Mouse (Mus musculus) ovary, postnatal 36 days (tissue): ENCODE results near the gene Eef2kmt.
"Not testable (repeated sequence)": the region's sequence is repeated elsewhere in the genome, so short reads cannot be mapped to it uniquely, and the experiment has no call there.

Experiments used
- DNase-seq: peaks from one replicate; pipeline ENCODE4 v3.0.0; 2022; ENCODE audit warnings: low spot score, mixed read lengths

The Eef2kmt gene

DNA sequence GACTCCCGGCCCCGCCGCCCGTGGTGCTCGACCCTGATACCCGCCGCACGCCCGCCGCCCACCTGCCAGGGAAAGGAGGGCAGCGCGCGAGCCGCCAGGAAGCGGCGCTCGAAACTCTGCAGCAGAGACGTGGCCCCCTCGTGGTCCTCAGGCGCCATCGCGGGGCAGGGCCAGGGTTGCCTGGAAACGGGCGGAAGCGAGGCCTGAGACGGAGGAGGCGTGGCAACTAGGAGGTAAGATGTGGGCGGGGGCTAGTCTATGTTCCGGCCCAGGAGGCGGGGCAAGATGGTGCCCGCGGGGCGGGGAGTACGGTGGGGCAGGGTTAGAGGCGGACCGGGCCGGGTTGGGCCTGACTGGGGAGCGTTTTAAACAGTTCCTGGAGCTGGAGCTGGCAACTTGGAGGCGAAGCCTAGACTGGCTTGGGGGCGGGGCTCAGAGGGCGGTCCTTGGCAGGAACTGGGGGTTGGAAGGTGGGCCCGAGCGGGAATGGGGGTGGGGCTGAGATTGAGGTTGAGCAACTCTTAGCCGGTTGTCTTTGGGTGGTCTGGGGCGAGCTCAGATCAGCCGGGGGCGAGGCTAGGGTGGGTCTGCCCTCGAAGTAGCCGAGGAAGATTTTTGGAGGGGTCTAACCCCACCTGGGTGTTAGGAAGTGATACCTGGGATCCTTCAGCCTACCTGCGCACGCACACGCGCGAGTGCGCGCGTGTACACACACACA lies at the start of gene Eef2kmt:
TSS of gene Eef2kmt (minus strand) at position 205 of the 718 bp plus-strand sequence.
- DNase-seq: peak; percentile 99

DNA sequence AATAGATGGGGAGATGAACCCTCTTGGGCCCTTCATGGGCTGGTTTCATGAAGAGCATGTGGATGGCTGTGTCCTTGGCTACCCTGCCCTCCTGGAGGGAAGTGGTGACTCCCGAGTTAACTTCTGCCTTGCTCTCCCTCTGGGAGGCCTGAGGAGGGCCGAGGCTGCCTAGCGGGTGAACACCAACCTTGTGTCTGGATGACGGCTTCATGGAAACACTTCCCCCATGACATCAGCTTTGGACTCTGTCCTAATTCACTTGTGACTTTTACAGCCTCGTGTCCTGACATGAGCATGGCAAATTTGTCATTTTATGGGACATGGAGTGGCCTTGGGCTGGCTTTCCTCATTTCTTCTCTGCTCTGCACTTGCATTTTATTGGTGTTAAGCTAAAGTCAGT lies 39.5 kb upstream of the Eef2kmt start:
- no peak for DNase-seq

DNA sequence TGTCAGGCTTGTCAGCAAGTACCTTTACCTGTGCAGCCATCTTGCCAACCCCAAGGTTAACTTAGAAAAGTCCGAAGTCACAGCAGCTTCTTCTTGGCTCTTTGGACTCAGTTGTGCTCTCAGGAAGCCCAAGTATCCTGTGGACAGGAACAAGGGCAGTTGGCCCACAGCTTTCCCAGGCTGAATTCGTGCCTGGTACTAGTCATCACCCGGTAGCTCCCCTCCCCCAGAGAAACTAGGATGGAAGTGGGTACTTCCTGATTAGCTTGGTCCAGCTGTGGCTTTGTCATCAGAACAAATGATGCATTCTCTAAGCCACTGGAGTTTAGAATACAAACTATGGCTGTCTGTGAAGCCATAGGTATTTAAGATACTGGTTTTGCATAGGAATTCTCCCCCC lies 29.6 kb upstream of the Eef2kmt start:
- no peak for DNase-seq

DNA sequence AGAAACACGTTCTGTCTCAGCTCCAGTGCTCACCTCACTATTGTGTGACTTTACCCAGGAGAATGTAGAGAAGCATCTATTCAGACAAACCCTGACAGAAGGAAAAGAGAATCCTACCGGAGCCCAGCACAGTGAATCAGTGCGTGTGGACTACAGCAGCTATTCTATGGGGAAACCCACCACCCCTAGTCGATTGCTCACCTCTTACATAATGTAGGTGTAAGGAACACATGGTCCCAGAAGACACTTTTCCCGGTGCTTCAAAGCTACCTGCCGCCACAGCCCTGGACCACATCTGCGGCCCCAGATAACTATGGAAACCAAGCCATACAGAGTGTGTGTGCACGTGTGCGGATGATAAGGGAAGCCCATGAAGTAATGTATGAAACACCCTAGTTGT lies 26.9 kb upstream of the Eef2kmt start:
- no peak for DNase-seq

DNA sequence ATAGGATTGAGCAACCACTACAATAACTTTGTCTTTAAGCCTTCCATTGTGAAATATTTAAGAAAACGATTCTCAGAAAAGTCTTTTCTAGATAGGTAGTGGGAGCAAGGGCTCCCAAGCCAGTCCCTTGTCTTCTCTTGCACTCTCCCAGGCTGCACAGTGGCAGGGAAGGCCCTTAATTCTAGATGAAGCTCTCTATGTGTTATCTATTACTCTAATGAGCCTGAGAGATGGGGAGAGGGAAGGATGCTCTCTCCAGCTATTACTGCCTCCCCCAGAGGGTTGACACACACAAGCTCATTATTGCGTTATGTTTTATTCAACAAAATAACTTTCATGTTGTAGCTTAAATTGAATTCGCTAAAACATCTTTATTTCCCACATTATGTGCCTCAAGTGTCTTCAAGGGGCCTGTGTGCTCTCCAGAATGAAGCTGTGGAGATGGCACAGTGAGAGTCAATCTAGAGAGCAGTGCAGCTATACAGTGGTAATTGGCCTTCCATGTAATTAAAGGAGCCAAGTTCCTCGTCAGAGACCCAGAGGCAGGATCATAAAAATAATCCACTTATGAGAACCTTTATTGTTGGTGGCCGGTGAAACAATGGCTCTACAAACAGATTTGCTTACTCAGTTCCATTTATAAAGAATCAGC lies 23.9 kb upstream of the Eef2kmt start:
- DNase-seq: no peak

DNA sequence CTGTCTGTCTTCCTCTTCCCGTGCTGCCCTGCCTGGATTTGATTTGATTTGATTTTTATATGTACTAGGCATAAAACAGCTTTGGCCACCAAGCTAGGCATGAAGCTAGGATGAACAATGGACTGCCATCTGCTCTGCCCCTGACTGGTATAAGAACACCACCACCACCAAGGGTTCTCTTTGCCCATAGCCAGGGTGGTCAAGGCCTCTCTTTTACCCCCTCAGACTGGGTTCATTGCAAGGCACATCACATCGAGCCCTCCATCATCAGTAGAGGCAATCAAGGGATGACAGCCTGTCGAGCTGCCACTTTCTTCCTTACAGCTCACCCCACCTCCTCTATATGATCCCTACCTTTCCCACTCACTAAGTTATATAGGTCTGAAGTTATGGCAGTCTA lies 16.6 kb upstream of the Eef2kmt start:
- DNase-seq: no peak

DNA sequence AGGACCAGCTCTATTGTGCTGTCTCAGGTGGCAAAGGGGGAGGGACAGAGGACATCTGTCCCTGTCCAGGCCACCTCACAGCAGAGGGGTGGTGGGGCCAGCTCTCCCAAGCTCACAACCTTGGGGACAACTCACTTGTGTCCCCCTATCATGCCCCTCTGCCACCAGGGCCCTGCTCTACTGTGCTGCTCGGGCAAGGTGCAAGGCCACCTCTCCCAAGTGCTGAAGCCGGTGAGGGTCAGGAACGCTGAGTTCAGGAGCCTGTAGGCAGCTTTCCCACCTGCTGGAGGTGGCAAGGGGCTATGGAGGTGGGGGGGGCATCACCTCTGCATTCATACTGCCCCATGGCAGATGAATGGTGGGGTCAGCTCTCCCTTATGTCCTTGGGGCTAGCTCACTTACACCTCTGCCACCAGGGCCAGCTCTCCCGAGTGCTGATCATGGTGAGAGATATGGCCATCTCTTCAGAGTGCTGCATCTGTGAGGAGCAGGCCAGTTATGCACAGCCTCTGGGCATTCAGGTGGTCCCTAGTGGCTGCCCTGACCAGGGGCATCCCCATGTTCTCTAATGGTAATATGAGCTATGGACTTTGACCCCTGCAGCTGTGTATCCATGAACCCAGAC lies 15.7 kb upstream of the Eef2kmt start:
- no peak for DNase-seq

DNA sequence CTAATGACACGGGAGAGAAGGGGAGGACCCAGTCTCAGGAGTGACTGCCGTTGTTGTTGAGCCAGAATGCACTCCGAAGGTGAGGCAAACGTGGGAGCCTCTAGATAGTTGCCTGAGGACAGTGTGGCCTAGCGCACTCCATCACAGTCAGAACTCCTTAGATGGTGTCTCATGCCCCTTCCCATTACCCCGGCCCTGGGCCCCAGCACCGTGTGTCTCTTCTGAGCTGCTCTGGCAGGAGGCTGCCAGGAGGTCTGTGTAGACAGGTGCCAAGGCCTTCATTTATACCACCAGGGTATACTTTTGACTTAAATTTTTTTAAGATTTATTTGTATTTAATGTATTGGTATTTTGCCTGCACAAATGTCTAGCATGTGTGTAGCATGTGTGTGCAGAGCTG lies 8.1 kb upstream of the Eef2kmt start:
- DNase-seq: no peak

DNA sequence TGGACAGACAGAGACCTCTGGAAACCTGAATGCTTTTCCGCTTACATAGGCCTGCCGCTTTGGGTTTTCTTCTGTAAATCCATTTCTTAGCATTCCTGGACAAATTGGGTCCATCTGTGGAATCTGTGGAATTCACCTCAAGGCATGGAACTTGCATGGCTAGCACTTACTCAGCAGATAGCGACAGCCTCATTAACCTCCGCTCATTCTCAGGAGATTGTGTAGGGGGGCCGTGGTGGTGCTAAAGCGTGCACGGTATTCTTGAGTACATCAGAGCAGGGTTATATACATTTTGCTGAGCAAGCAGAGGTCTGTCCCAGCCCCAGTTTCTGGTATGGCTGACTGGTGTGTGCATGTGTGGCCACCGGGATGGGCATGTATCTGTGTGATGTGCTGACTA lies 7.4 kb upstream of the Eef2kmt start:
- DNase-seq: no peak

DNA sequence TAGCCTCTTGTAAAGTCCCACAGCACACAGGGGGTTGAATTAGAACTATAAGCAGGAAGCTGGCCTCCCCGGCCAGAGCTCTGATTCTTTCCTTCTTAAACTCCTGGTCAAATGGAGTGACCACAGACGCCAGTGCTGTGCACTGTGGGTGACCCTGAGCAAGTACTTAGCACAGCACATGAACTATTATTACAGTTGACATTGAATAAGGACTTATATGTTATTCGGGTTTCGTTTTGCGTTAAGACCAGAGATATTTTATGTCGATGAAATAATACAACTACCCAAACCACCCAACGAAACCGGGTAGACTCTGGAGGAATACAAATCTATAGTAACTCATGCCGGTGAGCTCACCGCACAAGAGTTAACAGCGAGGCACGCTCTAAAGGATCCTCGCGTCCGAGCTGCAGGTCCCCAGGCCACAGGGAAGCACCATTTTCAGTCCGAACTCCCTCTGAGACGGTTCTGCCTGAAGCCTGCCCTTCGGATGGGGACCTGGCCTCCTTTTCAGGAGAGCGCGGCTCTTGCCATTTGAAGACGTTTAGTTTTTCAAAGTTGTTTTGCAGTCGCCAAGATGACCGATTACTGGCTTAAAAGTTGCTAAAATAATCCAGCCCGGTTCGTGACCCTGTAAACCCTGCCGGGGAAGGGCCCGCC lies 572 bp downstream of the Eef2kmt start:
- DNase-seq: no peak

DNA sequence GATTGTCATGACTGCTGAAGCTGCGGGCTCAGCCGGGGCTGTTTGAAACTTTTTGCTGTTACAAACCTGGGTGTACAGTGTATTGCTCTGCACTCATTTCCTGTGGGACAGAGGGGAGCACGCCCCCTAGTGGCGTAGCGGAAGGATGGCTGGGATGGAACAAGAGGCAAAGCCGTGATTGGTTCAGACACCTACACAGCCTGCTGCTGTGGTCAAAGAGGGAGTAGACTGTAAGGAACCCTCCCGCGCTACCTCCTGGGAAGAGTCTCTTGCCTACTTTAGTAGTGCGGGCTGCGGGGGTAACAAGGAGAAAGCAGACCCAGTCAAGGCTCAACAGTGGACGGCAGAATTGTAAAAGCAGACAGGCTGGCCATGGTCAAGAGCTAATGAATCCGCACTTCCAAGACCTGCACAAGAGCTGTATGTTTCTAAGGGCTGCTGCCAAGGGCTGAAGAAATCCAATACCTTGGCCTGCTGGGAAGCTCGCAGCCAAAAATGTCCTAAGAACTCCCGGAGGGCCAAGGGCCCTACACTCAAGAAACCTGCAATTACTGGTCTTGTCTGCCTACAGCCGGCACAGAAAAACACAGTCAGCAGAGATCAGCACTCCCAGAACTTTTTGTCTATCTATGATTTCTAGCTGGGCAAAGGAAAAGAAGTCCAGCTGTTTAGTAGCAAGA lies 1.3 kb downstream of the Eef2kmt start:
- peak; percentile 78 for DNase-seq

DNA sequence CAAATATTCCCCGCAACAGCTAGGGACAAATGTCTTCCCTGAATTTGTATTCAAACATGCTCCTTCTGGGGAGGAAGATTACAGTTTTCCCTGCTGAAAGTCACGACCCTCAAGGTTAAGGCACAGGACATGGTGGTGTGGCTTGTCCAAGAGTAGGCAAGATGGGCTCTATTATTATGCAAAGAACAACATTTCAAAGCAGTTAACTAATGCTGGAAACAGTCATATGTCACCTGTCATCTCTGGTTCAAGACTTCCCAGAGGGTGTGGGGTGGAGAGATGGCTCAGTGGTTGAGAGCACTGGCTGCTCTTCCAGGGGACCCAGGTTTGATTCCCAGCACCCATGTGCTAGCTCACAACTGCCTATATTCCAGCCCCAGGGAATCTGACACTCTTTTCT lies 3.5 kb downstream of the Eef2kmt start:
- no peak for DNase-seq

DNA sequence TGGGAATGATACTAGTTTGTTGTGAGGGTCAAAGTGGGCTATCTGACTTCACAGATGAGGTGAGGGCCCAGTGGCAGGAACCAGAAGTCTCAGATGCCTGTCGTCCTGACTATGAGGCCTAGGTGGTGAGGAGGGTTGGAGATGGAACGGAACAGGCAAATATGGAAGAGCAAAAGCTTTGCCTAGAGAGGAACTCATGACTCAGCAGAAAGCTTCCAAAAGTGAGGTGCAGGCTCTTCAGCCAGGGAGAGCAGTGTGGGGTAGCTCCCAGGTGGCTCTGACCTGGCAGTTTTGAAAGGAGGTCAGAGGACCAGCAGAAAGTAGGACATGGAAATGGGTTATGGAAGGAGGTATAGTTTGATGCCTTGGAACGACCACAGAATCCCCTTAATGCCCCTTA lies 4.9 kb downstream of the Eef2kmt start:
- no peak for DNase-seq

DNA sequence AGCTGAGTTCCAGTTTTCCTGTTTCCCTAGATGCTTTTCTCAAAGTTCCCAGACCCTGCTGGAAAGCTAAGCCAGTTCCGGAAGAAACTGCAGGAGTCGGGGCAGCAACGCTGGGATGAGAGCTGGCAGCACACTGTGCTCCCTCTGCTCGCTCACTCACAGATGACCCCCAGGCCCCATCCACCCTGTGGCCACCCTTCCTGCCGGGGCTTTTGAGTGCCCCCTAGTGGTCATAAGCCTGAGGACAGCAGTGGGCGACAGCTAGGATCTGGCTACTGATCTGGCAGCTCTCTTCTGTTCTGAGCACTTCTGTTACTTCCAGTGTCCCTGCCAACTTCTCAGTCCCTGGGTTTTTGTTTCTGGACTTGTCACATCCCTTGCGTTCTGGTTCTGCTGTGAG lies 11.4 kb downstream of the Eef2kmt start:
- DNase-seq: peak; percentile 70

DNA sequence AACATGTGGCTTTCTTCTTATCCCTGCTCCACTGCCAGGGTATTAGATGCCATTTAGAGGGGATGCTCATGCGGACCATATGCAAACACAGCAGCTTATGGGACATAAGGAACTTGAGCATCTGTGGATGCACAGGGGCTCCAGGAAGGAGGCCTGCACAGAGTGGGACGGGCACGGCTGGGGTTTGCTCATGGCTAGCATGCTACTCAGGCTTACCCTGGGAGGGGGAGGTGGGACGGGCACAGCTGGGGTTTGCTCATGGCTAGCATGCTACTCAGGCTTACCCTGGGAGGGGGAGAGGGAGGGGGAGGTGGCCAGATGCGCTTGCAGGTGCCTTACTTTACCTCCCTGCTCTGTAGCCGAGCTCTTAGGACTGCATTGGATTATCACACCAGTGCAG lies 12.9 kb downstream of the Eef2kmt start:
- no peak for DNase-seq

DNA sequence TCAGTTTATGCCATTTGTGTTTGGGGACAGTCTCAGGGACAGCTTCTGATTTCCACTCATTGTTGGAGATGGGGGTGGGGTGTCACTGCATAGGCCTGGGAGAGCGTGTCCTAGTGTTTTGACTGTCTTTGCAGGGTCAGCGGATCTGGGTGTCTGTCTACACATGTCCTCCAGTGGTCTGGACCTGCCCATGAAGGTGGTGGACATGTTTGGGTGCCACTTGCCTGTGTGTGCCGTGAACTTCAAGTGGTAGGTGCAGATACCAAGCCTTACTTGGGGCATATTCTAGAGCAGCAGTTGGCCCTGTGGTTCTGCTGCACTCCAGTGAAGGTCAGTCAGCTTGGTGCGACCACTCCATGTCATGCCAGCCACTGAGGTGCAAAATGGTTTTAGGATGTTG lies 13.4 kb downstream of the Eef2kmt start:
- no peak for DNase-seq

DNA sequence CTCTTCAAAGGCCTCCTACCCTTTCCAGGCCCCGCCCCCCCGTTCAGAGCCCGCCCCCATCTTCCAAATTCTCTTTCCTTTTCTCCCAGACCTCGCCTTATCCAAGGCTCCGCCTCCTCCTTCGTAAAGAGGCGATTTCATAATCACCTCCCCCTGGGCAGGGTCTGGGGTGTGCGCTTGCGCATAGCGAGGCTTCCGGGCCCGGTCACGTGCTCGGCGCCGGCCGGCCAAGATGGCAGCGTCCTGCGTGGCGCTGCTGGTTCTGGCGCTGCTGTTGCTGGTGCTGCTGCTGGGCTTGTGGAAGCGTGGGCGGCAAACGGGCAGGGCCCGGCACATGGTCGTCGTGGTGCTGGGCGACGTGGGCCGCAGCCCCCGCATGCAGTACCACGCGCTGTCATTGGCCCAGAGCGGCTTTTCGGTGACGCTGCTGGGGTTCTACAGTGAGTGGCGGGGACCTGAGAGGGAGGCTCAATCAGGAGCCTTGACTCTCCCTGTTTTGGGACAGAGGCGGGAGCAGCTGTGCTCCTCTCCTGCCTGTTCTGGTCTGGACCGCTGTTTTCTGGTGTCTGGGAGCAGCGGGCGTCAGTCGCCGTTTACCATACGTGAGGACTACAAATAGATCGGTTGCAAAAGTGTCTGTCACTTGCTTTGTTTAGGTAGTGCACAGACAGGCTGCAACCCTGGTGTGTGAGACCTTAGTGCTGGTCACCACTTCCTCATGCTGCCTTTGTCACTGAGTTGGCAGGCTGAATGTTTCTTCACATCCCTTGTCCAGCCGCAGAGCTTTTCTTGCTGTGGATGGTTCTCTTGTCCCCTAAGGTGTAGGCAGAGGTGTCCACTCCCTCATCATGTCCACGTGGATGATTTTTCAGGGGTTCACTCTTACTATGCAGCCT lies 22.1 kb downstream of the Eef2kmt start, which contains the start of gene Alg1:
TSS of gene Alg1 (plus strand) at position 204 of the 896 bp plus-strand sequence.
- peak; percentile 93 for DNase-seq

DNA sequence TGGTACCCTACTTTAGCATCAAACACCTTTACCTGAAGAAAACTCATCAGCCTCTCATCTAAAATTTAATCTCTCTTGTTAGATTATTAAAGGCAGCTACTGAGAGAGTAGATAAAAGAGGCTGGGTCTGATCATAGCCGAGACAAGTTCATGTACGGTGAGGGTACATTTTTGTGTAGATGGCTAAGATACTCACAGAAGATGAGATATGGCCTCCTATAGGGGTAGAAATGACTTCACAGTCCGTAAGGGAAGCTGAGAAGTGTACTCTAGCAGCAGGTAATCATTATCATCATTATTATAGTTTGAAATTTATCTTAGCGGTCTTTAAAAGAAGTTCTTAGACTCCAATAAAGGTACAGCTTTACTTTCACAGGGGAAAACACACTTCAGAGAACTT lies 22.8 kb downstream of the Eef2kmt start:
- no peak for DNase-seq

DNA sequence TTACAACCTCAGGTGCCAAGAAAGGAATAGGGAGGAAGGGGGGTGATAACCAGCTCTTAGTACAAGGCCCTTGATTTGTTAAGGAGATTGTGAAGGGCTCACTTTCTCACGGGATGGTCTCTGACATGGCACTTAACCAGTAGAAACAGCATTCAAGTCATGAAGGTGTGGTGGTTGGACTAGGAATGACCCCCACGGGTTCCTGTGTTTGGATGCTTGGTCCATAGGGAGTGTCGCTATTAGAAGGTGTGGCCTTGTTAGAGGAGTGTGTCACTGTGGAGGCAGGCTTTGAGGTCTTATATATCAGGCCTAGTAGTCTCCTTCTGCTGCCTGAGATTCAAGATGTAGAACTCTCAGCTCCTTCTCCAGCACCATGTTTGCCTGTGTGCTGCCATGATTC lies 27.7 kb downstream of the Eef2kmt start:
- not testable (repeated sequence) for DNase-seq

DNA sequence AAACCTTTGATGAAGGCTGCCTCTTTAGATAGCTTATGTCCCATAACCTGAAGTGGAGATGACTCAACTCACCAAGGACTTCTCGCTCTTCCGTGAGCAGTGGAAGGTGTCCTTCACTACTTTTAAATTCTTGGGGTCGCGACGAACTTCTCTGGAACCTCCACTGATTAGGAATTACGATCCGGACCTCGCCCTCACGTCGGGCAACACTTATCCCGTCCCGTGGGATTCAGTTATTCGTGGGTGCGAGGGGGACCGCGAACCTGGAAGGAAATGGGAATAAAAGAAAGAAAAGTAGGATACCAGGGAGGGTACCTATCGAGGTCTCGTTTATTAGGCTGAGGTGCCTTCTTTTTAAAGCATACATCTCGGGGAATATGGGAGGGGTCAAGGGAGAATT lies 28.3 kb downstream of the Eef2kmt start:
- not testable (repeated sequence) for DNase-seq

DNA sequence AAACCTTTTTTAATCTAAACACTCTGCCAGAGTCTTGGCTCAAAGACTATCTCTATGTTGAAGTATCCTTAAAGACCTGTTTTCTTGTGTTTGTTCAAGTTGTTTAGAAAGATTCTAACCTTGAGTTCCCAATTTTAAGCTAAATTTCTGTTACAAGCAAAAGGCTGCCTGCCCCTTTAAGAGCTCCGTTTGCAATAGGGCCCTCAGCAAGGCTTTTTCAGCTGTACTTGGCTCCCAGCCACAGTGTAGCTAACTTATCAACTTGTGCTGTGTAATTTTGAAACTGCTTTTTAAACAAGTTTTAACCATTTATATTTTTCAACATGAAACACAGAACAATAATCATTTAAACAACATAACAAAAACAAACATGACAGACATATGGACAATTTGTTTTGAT lies 29.2 kb downstream of the Eef2kmt start:
- DNase-seq: not testable (repeated sequence)
